Mouse (Mus musculus) macrophage (primary cell): ENCODE measurements around the gene Tfap4. TPM values are rescaled to one million over a fixed set of nuclear protein-coding genes. Genes with fewer than 3 reads are reported as not detected.

Experiments
- H3K27ac ChIP-seq: fragments of 350-480 bp; formaldehyde crosslinking; 2 replicates; pipeline ENCODE4 v1.9.0; 2021
- H3K36me3 ChIP-seq: fragments of 350-480 bp; formaldehyde crosslinking; 2 replicates; pipeline ENCODE4 v1.9.0; 2021; ENCODE audit errors: inconsistent target
- H3K4me3 ChIP-seq: fragments of 350-480 bp; formaldehyde crosslinking; 2 replicates; pipeline ENCODE4 v1.9.0; 2021; ENCODE audit errors: inconsistent target
- H3K79me2 ChIP-seq: fragments of 350-480 bp; formaldehyde crosslinking; 2 replicates; pipeline ENCODE4 v1.9.0; 2021; ENCODE audit errors: inconsistent target
- WGBS: methylation state at CpG from one replicate; pipeline ENCODE4 v1.1.7; 2026; ENCODE audit warnings: inconsistent platforms; ENCODE audit not compliant: missing documents; 5-methylcytosine and 5-hydroxymethylcytosine counted together
- polyA plus RNA-seq: library from polyadenylated mRNA; stranded (reverse); fragments of 250-400 nt; gene quantifications from 3 replicates; pipeline ENCODE4 v1.2.4, GENCODE M21; 2018; ENCODE audit warnings: inconsistent platforms

Gene Tfap4
- polyA plus RNA-seq, 1 experiment from 2014 or later: 3.3 TPM

- H3K79me2 ChIP-seq: no peaks in the 10 kb centered on the region
Measured at GRCm38 (mm10) chr16:4523313-4524004, 36.2 kb downstream of the Tfap4 start.

GRCm38 (mm10) chr16:4522879-4523278, 36.8 kb downstream of the Tfap4 start:
- H3K79me2 ChIP-seq: no peaks in the 10 kb centered on the region
- no peak overlapping the region for H3K27ac ChIP-seq
- H3K4me3 ChIP-seq: no peak overlapping the region
- H3K36me3 ChIP-seq: no peaks in the 10 kb centered on the region
- 87% methylated on average over 8 of the region's 8 CpGs for WGBS

More at GRCm38 (mm10) chr16:4523313-4524004, 36.2 kb downstream of the Tfap4 start:
- WGBS: 88% methylated on average over 7 of the region's 7 CpGs
- Histone ChIP-seq H3K36me3 (no peaks in the 10 kb centered on the region), H3K27ac (no peak overlapping the region), H3K4me3 (no peak overlapping the region)

GRCm38 (mm10) chr16:4521735-4522530, 37.7 kb downstream of the Tfap4 start:
- Histone ChIP-seq H3K27ac (no peak overlapping the region), H3K4me3 (no peak overlapping the region), H3K79me2 (no peaks in the 10 kb centered on the region), H3K36me3 (no peaks in the 10 kb centered on the region)
- WGBS: 96% methylated on average over 5 of the region's 5 CpGs

- no peak overlapping the region for H3K4me3 ChIP-seq
- H3K79me2 ChIP-seq: no peaks in the 10 kb centered on the region
- no peaks in the 10 kb centered on the region for H3K36me3 ChIP-seq
- WGBS: 96% methylated on average over 4 of the region's 4 CpGs
- H3K27ac ChIP-seq: no peak overlapping the region
Measured at GRCm38 (mm10) chr16:4521074-4521667, 38.5 kb downstream of the Tfap4 start.

GRCm38 (mm10) chr16:4520673-4521072, 39.0 kb downstream of the Tfap4 start:
- Histone ChIP-seq H3K4me3 (no peak overlapping the region), H3K27ac (no peak overlapping the region), H3K79me2 (no peaks in the 10 kb centered on the region), H3K36me3 (no peaks in the 10 kb centered on the region)
- 93% methylated on average over 8 of the region's 8 CpGs for WGBS

- 95% methylated on average over 2 of the region's 2 CpGs for WGBS
- Histone ChIP-seq H3K27ac (no peak overlapping the region), H3K36me3 (no peaks in the 10 kb centered on the region), H3K79me2 (no peaks in the 10 kb centered on the region), H3K4me3 (no peak overlapping the region)
Measured at GRCm38 (mm10) chr16:4519825-4520224, 39.8 kb downstream of the Tfap4 start.

- Histone ChIP-seq H3K4me3 (no peak overlapping the region), H3K36me3 (no peaks in the 10 kb centered on the region), H3K79me2 (no peaks in the 10 kb centered on the region), H3K27ac (no peak overlapping the region)
- WGBS: 10% methylated on average over 4 of the region's 4 CpGs
Measured at GRCm38 (mm10) chr16:4519157-4519556, 40.5 kb downstream of the Tfap4 start.

GRCm38 (mm10) chr16:4517906-4518305, 41.7 kb downstream of the Tfap4 start:
- no peaks in the 10 kb centered on the region for H3K79me2 ChIP-seq
- WGBS: 93% methylated on average over 2 of the region's 2 CpGs
- H3K36me3 ChIP-seq: no peaks in the 10 kb centered on the region
- H3K4me3 ChIP-seq: no peak overlapping the region
- H3K27ac ChIP-seq: no peak overlapping the region

GRCm38 (mm10) chr16:4514383-4514782, 45.3 kb downstream of the Tfap4 start:
- WGBS: 89% methylated on average over 3 of the region's 3 CpGs
- Histone ChIP-seq H3K27ac (no peak overlapping the region), H3K79me2 (no peaks in the 10 kb centered on the region), H3K36me3 (no peaks in the 10 kb centered on the region), H3K4me3 (no peak overlapping the region)

GRCm38 (mm10) chr16:4512661-4513438, 46.8 kb downstream of the Tfap4 start:
- Histone ChIP-seq H3K4me3 (no peak overlapping the region), H3K79me2 (no peaks in the 10 kb centered on the region), H3K36me3 (no peaks in the 10 kb centered on the region), H3K27ac (no peak overlapping the region)
- WGBS: 40% methylated on average over 3 of the region's 3 CpGs

GRCm38 (mm10) chr16:4511371-4511770, 48.3 kb downstream of the Tfap4 start:
- 67% methylated on average over 2 of the region's 2 CpGs for WGBS
- H3K36me3 ChIP-seq: no peaks in the 10 kb centered on the region
- H3K27ac ChIP-seq: no peak overlapping the region
- no peaks in the 10 kb centered on the region for H3K79me2 ChIP-seq
- no peak overlapping the region for H3K4me3 ChIP-seq

GRCm38 (mm10) chr16:4506181-4506580, 53.5 kb downstream of the Tfap4 start:
- no peak overlapping the region for H3K4me3 ChIP-seq
- no peaks in the 10 kb centered on the region for H3K79me2 ChIP-seq
- no peak overlapping the region for H3K27ac ChIP-seq
- WGBS: 91% methylated on average over 3 of the region's 3 CpGs
- no peaks in the 10 kb centered on the region for H3K36me3 ChIP-seq

- Histone ChIP-seq H3K36me3 (no peaks in the 10 kb centered on the region), H3K27ac (no peak overlapping the region), H3K79me2 (no peaks in the 10 kb centered on the region), H3K4me3 (no peak overlapping the region)
- 100% methylated on average over 1 of the region's 1 CpGs for WGBS
Measured at GRCm38 (mm10) chr16:4503495-4503894, 56.2 kb downstream of the Tfap4 start.

- no peaks in the 10 kb centered on the region for H3K36me3 ChIP-seq
- H3K27ac ChIP-seq: no peak overlapping the region
- no peaks in the 10 kb centered on the region for H3K79me2 ChIP-seq
- no peak overlapping the region for H3K4me3 ChIP-seq
Measured at GRCm38 (mm10) chr16:4502568-4502967, 57.1 kb downstream of the Tfap4 start.
